Mouse (Mus musculus): ENCODE results near the gene Nek9. TPM values are rescaled to one million over a fixed set of nuclear protein-coding genes. Genes with fewer than 3 reads are reported as not detected.

Gene Nek9
- polyA plus RNA-seq, 1 experiment from 2014 or later, result 23.9 TPM

DNA sequence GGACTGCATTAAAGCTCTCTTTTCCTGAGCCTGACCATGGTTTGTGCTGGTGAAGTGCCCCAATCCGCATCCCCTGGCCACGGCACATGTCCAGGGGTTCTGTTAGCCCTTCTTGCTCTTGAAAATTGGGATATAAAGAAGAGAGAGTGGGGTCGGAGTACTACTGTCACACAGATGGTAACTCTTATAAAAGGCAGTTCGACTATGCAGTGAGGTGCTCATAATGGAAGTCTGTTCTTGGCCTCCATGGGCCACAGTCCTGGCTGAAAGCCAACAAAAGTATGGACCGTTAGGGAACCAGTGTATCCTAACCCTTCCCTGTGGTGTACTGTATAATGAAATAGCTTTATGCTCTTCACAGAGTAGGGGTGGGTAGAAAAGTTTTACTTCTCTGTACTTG, 42.2 kb downstream of the Nek9 start:
- no peak overlapping the region for H3K27ac ChIP-seq
- H3K4me1 ChIP-seq, result peaks cover 3% of the 10 kb centered on the region; the same call in 1 of the 2 replicates
- 91% methylated on average over 5 of the region's 5 CpGs for WGBS
- H3K9me3 ChIP-seq, result peaks cover 19% of the 10 kb centered on the region
- no peaks in the 10 kb centered on the region for H3K27me3 ChIP-seq (ENCODE audit: poor library complexity, severe bottlenecking)
- H3K36me3 ChIP-seq (replicated peaks), result peaks cover 53% of the 10 kb centered on the region
- no peak overlapping the region for H3K4me3 ChIP-seq
- no peak for DNase-seq (ENCODE audit: extremely low spot score, low spot score)

- H3K36me3 ChIP-seq (replicated peaks), result peaks cover 39% of the 10 kb centered on the region
- H3K27ac ChIP-seq, result no peak overlapping the region
- WGBS, result 92% methylated on average over 2 of the region's 2 CpGs
- H3K9me3 ChIP-seq, result peaks cover 19% of the 10 kb centered on the region
- DNase-seq (ENCODE audit: extremely low spot score, low spot score), result no peak
- no peak overlapping the region for H3K4me3 ChIP-seq
- peaks cover 5% of the 10 kb centered on the region for H3K27me3 ChIP-seq (ENCODE audit: poor library complexity, severe bottlenecking)
- H3K4me1 ChIP-seq, result peaks cover 6% of the 10 kb centered on the region; the same call in 1 of the 2 replicates
Observed at GRCm38 (mm10) chr12:85295506-85295905, 43.7 kb downstream of the Nek9 start.

GRCm38 (mm10) chr12:85292906-85293305, 46.3 kb downstream of the Nek9 start:
- H3K36me3 ChIP-seq (replicated peaks), result peaks cover 13% of the 10 kb centered on the region
- peaks cover 19% of the 10 kb centered on the region for H3K9me3 ChIP-seq
- peaks cover 25% of the 10 kb centered on the region for H3K4me1 ChIP-seq
- DNase-seq (ENCODE audit: extremely low spot score, low spot score), result no peak
- H3K27me3 ChIP-seq (ENCODE audit: poor library complexity, severe bottlenecking), result peaks cover 23% of the 10 kb centered on the region
- no peak overlapping the region for H3K4me3 ChIP-seq
- no peak overlapping the region for H3K27ac ChIP-seq

DNA sequence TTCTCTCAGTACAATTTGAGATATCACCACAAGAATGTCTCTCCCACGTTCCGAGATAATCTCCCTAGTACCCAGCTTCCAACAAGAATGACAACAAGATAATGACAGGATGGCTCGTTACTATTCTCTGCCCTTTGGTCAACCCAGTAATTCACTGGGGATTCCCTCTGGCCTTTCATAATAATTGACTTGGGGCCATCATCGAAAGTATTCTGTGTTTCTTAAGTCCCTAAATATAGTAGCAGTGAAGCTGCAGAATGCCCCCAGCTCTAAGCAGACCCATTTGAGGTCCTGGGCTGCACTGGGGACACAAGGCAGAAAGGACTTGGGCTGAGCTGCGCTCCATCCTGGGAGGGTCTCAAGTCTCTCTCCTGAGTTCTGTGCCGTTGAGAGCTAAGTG, 46.9 kb downstream of the Nek9 start:
- DNase-seq (ENCODE audit: extremely low spot score, low spot score), result no peak
- H3K36me3 ChIP-seq (replicated peaks), result peaks cover 10% of the 10 kb centered on the region
- peaks cover 23% of the 10 kb centered on the region for H3K27me3 ChIP-seq (ENCODE audit: poor library complexity, severe bottlenecking)
- peaks cover 28% of the 10 kb centered on the region for H3K4me1 ChIP-seq
- H3K4me3 ChIP-seq, result no peak overlapping the region
- H3K27ac ChIP-seq, result no peak overlapping the region
- peaks cover 19% of the 10 kb centered on the region for H3K9me3 ChIP-seq
- 82% methylated on average over 6 of the region's 6 CpGs for WGBS

DNA sequence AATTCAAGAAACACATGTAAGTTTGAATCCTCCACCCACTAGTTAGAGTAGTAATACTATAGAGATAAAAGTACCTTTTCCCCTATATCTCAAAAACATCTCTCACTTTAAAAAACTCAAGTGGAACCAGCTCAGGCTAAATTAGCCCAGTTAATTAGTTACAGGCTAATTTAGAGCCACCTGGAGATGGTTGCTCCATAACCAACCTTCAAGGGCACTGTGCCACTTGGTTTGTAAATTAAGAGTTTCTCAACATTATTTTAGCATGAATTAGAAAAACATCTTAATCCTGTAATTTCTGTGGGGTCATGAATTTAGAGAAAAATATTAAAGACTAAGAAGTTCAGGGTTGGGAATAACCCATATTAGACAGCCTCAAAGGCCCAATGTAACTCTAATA, 47.6 kb downstream of the Nek9 start:
- Histone ChIP-seq H3K36me3 (replicated peaks) (peaks cover 5% of the 10 kb centered on the region), H3K27me3 (ENCODE audit: poor library complexity, severe bottlenecking) (peaks cover 23% of the 10 kb centered on the region), H3K27ac (no peak overlapping the region), H3K9me3 (peaks cover 19% of the 10 kb centered on the region), H3K4me3 (no peak overlapping the region), H3K4me1 (peaks cover 28% of the 10 kb centered on the region)
- no peak for DNase-seq (ENCODE audit: extremely low spot score, low spot score)

DNA sequence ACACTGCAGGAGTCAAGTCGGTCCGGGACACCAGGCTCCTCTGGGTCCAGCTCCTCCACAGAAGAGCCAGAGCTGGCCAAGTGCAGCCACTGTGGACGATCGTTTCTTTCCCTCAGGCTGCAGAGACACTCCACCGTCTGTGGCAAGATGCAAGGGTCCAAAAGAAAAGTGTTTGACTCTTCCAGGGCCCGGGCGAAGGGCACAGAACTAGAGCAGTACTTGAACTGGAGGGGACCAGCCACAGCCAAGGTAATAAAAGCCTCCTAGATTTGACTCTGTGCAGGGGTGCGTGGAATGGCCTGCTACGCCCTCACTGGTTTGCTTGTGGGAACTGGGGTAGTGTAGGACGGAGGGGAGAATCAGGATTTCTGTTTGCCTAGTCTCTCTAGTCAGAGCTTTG, 48.5 kb downstream of the Nek9 start:
- H3K4me1 ChIP-seq, result peaks cover 28% of the 10 kb centered on the region
- no peak overlapping the region for H3K27ac ChIP-seq
- H3K27me3 ChIP-seq (ENCODE audit: poor library complexity, severe bottlenecking), result peaks cover 23% of the 10 kb centered on the region
- H3K36me3 ChIP-seq (replicated peaks), result no peaks in the 10 kb centered on the region; the same call in 1 of the 2 replicates
- 85% methylated on average over 10 of the region's 10 CpGs for WGBS
- no peak for DNase-seq (ENCODE audit: extremely low spot score, low spot score)
- H3K9me3 ChIP-seq, result peaks cover 19% of the 10 kb centered on the region
- no peak overlapping the region for H3K4me3 ChIP-seq

- peak overlapping the region; percentile 65 for H3K4me3 ChIP-seq
- H3K27ac ChIP-seq, result peak overlapping the region; percentile 86
- peaks cover 28% of the 10 kb centered on the region for H3K4me1 ChIP-seq
- H3K27me3 ChIP-seq (ENCODE audit: poor library complexity, severe bottlenecking), result peaks cover 23% of the 10 kb centered on the region
- no peak for DNase-seq (ENCODE audit: extremely low spot score, low spot score)
- no peaks in the 10 kb centered on the region; the same call in 1 of the 2 replicates for H3K36me3 ChIP-seq (replicated peaks)
- peaks cover 13% of the 10 kb centered on the region for H3K9me3 ChIP-seq
- 61% methylated on average over 24 of the region's 24 CpGs for WGBS
Observed at GRCm38 (mm10) chr12:85289157-85290000, 49.8 kb downstream of the Nek9 start.

GRCm38 (mm10) chr12:85288486-85289156, 50.5 kb downstream of the Nek9 start, which contains the start of gene Zc2hc1c:
TSS of gene Zc2hc1c (plus strand) at chr12:85288591.
- peak; percentile 94 for DNase-seq (ENCODE audit: extremely low spot score, low spot score)
- Histone ChIP-seq H3K27ac (peak within 1 kb of the TSS; percentile 86), H3K4me3 (peak within 1 kb of the TSS; percentile 65), H3K27me3 (ENCODE audit: poor library complexity, severe bottlenecking) (peaks cover 23% of the 10 kb centered on the region), H3K4me1 (peaks cover 28% of the 10 kb centered on the region), H3K36me3 (replicated peaks) (no peaks in the 10 kb centered on the region), H3K9me3 (peaks cover 7% of the 10 kb centered on the region; the same call in 1 of the 2 replicates)
- WGBS, result 3% methylated on average over 31 of the region's 31 CpGs

DNA sequence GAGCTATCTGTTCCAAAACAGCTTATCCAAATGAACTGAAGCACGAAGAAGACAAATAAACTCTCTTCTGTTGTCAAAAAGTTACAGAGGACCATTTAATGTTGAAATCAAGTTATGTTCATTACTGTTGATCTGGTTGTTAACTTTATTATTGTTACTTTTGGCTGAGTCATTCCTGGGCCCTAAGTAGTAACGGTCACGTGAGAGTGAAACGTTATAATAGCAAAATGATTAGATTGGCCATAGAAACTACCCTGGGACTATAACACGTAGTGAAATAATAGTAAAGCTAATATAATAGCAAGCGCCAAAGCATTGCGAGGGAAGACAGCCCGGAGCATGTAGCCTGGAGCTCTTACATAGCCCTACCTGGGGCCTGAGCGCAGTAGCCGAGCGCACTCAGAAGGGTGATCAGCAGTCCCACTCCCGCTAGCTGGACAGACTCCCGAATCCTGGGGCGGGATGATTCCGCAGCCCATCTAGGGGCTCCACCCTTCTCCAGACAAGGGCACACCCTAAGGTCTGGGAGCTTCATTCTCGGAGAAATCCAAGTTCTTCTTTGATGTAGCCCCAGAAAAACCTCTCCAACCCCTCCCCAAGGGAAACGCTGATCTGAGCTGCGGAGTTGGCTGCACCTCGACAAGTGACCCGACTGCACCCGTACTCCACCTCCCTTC, 51.2 kb downstream of the Nek9 start, which contains the start of gene Acyp1:
TSS of gene Acyp1 (minus strand) at position 630 of the 677 bp plus-strand sequence.
- Histone ChIP-seq H3K4me3 (peak within 1 kb of the TSS; percentile 65), H3K27ac (peak within 1 kb of the TSS; percentile 86), H3K9me3 (peaks cover under 1% of the 10 kb centered on the region; the same call in 1 of the 2 replicates), H3K4me1 (peaks cover 28% of the 10 kb centered on the region), H3K27me3 (ENCODE audit: poor library complexity, severe bottlenecking) (peaks cover 23% of the 10 kb centered on the region), H3K36me3 (replicated peaks) (no peaks in the 10 kb centered on the region)
- no peak for DNase-seq (ENCODE audit: extremely low spot score, low spot score)
- 8% methylated on average over 21 of the region's 21 CpGs for WGBS

DNA sequence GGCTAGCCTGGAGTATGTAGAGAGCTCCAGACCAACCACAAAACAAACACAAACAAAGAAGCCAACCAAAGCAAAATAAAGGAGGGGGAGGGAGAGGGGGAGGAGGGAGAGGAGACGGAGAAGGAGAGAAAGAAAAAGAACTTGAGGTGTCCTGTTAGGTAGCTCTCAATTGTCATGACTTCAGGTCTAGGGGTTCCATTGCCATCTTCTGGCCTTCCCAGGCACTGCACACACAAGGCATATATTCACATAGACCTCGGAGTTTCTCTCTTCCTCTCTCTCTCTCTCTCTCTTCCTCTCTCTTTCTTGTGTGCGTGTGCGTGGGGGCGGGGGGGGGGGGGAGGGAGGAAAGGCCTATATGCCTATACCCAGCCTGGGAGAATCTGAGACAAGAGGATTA, 52.2 kb downstream of the Nek9 start:
- WGBS, result 28% methylated on average over 5 of the region's 5 CpGs
- Histone ChIP-seq H3K27ac (no peak overlapping the region), H3K4me3 (no peak overlapping the region), H3K9me3 (no peaks in the 10 kb centered on the region), H3K4me1 (peaks cover 25% of the 10 kb centered on the region), H3K36me3 (replicated peaks) (no peaks in the 10 kb centered on the region), H3K27me3 (ENCODE audit: poor library complexity, severe bottlenecking) (peaks cover 23% of the 10 kb centered on the region)
- no peak for DNase-seq (ENCODE audit: extremely low spot score, low spot score)

- Histone ChIP-seq H3K4me3 (no peak overlapping the region), H3K27me3 (ENCODE audit: poor library complexity, severe bottlenecking) (peaks cover 13% of the 10 kb centered on the region)
- WGBS, result 91% methylated on average over 4 of the region's 4 CpGs
Observed at GRCm38 (mm10) chr12:85284996-85285395, 54.2 kb downstream of the Nek9 start.

DNA sequence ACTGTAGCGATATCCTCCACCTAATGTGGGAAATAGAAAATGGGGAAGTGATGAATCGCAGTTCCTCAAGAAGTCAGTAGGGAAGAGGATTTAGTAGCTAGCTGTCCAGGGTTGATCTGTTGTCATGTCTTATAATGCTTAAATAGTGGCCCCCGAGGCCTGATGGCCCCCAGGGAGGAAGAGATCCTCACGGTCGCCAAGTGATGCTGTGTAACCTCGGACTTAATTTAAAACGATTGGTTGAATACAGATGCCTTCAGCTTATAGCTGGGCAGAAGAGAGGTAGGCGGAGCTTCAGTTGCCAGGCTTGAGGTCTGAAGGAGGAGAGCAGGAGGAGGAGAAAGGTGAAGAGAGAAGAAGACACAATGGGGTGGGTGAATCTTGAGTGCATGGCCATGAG, 54.8 kb downstream of the Nek9 start:
- peaks cover 36% of the 10 kb centered on the region for H3K4me1 ChIP-seq
- no peak overlapping the region for H3K27ac ChIP-seq
- DNase-seq (ENCODE audit: extremely low spot score, low spot score), result no peak
- no peak overlapping the region for H3K4me3 ChIP-seq
- no peaks in the 10 kb centered on the region for H3K9me3 ChIP-seq
- 74% methylated on average over 8 of the region's 8 CpGs for WGBS
- peaks cover 7% of the 10 kb centered on the region for H3K27me3 ChIP-seq (ENCODE audit: poor library complexity, severe bottlenecking)
- no peaks in the 10 kb centered on the region for H3K36me3 ChIP-seq (replicated peaks)

More at GRCm38 (mm10) chr12:85284996-85285395, 54.2 kb downstream of the Nek9 start:
- DNase-seq (ENCODE audit: extremely low spot score, low spot score), result no peak
- peaks cover 33% of the 10 kb centered on the region for H3K4me1 ChIP-seq
- H3K27ac ChIP-seq, result no peak overlapping the region
- H3K9me3 ChIP-seq, result no peaks in the 10 kb centered on the region
- no peaks in the 10 kb centered on the region for H3K36me3 ChIP-seq (replicated peaks)
